In genomic region chr16:73765184-73765583, GRCm38 (mm10) we compare ENCODE assay signal across 28 mouse cellular contexts.
"Had no signal": no experiment of that assay in that cellular context is flagged by ENCODE, and none has a peak within 500 bp of the region (broad histone marks: within the 10 kb centered on the region; RNA-seq: fewer than 3 reads in every experiment).

No protein-coding gene starts in this region.

- H3K27ac ChIP-seq: gastrocnemius, adult 2 months; heart, embryonic 10.5 days; hindbrain, embryonic 10.5 days; hindbrain, embryonic 12.5 days; hindbrain, embryonic 14.5 days; intestine, embryonic 15.5 days; kidney, embryonic 15.5 days; kidney, postnatal 0 days; limb, embryonic 13.5 days; liver, embryonic 13.5 days; liver, embryonic 15.5 days had no signal

- H3K4me3 ChIP-seq: gastrocnemius, adult 2 months; heart, embryonic 10.5 days; heart, embryonic 12.5 days; hindbrain, embryonic 10.5 days; hindbrain, embryonic 12.5 days; intestine, embryonic 15.5 days; kidney, embryonic 15.5 days; limb, embryonic 13.5 days; liver, embryonic 13.5 days; liver, embryonic 15.5 days had no signal

- H3K27me3 ChIP-seq: heart, embryonic 12.5 days; hindbrain, embryonic 12.5 days; intestine, embryonic 15.5 days; kidney, embryonic 15.5 days; limb, embryonic 13.5 days; liver, embryonic 13.5 days; liver, embryonic 15.5 days had no signal

- H3K36me3 ChIP-seq: heart, embryonic 10.5 days; heart, embryonic 12.5 days; hindbrain, embryonic 10.5 days; hindbrain, embryonic 12.5 days; intestine, embryonic 15.5 days; kidney, embryonic 15.5 days; limb, embryonic 13.5 days; liver, embryonic 13.5 days; liver, embryonic 15.5 days had no signal

- H3K4me2 ChIP-seq: heart, embryonic 12.5 days; hindbrain, embryonic 12.5 days; hindbrain, embryonic 14.5 days; intestine, embryonic 15.5 days; kidney, embryonic 15.5 days; limb, embryonic 13.5 days; liver, embryonic 11.5 days; liver, embryonic 13.5 days; liver, embryonic 15.5 days had no signal

- ATAC-seq: hindbrain, embryonic 16.5 days; inflammation-experienced regulatory T-cells, adult 6 months; intestine, embryonic 15.5 days; intestine, postnatal 0 days; liver, postnatal 0 days had no signal

- H3K4me1 ChIP-seq: heart, embryonic 10.5 days; heart, embryonic 12.5 days; hindbrain, embryonic 10.5 days; hindbrain, embryonic 12.5 days; intestine, embryonic 15.5 days; kidney, embryonic 15.5 days; liver, embryonic 13.5 days; liver, embryonic 15.5 days had no signal

- H3K9me3 ChIP-seq: heart, embryonic 10.5 days; heart, embryonic 12.5 days; hindbrain, embryonic 10.5 days; hindbrain, embryonic 12.5 days; intestine, embryonic 15.5 days; kidney, embryonic 15.5 days; limb, embryonic 13.5 days; liver, embryonic 13.5 days; liver, embryonic 15.5 days had no signal

- H3K9ac ChIP-seq: heart, embryonic 12.5 days; hindbrain, embryonic 12.5 days; hindbrain, embryonic 14.5 days; intestine, embryonic 15.5 days; kidney, embryonic 15.5 days; limb, embryonic 13.5 days; liver, embryonic 13.5 days; liver, embryonic 15.5 days; liver, postnatal 0 days had no signal

- DNase-seq: gastrocnemius, adult 2 months; gastrocnemius, postnatal 10 days; gastrocnemius, postnatal 25 days; heart, adult 18-20 months; heart, postnatal 10 days; heart, postnatal 4 days; kidney, adult 18-20 months; kidney, adult 9 months; kidney, postnatal 25 days; layer of hippocampus, adult 9-11 months; layer of hippocampus, postnatal 36 days; liver; liver, embryonic 13.5 days; liver, postnatal 0 days had no signal
